Mouse (Mus musculus) inflammation-experienced regulatory T-cells, adult 16 weeks (primary cell): ENCODE results near the gene Amph. TPM values are rescaled to one million over a fixed set of nuclear protein-coding genes. Genes with fewer than 3 reads are reported as not detected.

Experiments used
- polyA plus RNA-seq: library from polyadenylated mRNA; unstranded; fragments of 100-300 nt; shearing (Covaris generic); gene quantifications from one replicate; pipeline ENCODE4 v1.2.1, GENCODE M21; 2017

The Amph gene
- polyA plus RNA-seq, result 0.35 TPM

GRCm38 (mm10) chr13:18948171-18949028 is at the start of gene Amph:
Amph (plus strand) TSS chr13:18948205.

Other genes starting within 250 kb of the Amph start
- gene Vps41, start 230.9 kb upstream of the Amph start, polyA plus RNA-seq, result 118 TPM